Mouse (Mus musculus): ENCODE measurements around the gene Usp31. TPM values are rescaled to one million over a fixed set of nuclear protein-coding genes. Genes with fewer than 3 reads are reported as not detected.

Usp31 gene
- 0.05 and 0.07 TPM in 2 replicates for polyA plus RNA-seq (2012)

- Histone ChIP-seq H3K36me3 (ENCODE audit: control insufficient read depth) (peaks cover 21% of the 10 kb centered on the region), H3K9me3 (ENCODE audit: control insufficient read depth, low read length) (no peaks in the 10 kb centered on the region), H3K4me3 (replicated peaks) (peak within 1 kb of the TSS; percentile 86), H3K4me1 (ENCODE audit: control insufficient read depth) (peaks cover 51% of the 10 kb centered on the region), H3K27me3 (ENCODE audit: control insufficient read depth) (peaks cover 36% of the 10 kb centered on the region)
- TF ChIP-seq TAL1 (IDR thresholded peaks at IDR 0.05; ENCODE audit: low read length) (no peak), GATA1 (IDR thresholded peaks at IDR 0.05; ENCODE audit: low read length) (no peak)
Measured at GRCm38 (mm10) chr7:121707073-121707667, at the start of gene Usp31. Gene Usp31 (minus strand): TSS chr7:121707253.

DNA sequence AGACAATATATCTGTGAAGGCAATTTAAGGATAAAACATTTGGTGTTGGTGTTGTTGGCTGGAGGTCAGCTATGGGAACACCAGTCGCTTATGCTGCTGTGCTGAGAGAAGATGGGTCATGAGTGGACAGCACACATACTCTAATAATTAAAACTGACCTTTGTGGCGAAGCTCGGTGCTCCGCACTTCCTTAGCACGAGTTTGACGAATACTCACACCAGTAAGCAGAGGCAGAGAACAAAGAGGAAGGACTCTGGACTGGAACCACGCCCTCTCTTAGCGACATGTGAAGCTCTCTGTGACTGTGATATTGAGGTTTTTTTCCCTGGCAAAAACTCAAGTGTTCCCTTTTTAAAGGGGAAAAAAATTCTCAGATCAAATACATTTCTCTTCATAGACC lies 47.7 kb upstream of the Usp31 start:
- Histone ChIP-seq H3K27me3 (ENCODE audit: control insufficient read depth) (no peaks in the 10 kb centered on the region), H3K36me3 (ENCODE audit: control insufficient read depth) (no peaks in the 10 kb centered on the region), H3K9me3 (ENCODE audit: control insufficient read depth, low read length) (no peaks in the 10 kb centered on the region), H3K4me1 (ENCODE audit: control insufficient read depth) (no peaks in the 10 kb centered on the region), H3K4me3 (replicated peaks) (no peak overlapping the region)
- TF ChIP-seq GATA1 (IDR thresholded peaks at IDR 0.05; ENCODE audit: low read length) = no peak
- no peak for TF ChIP-seq TAL1 (IDR thresholded peaks at IDR 0.05; ENCODE audit: low read length)

GRCm38 (mm10) chr7:121750244-121750643 lies 43.2 kb upstream of the Usp31 start:
- H3K9me3 ChIP-seq (ENCODE audit: control insufficient read depth, low read length) = no peaks in the 10 kb centered on the region
- TF ChIP-seq TAL1 (IDR thresholded peaks at IDR 0.05; ENCODE audit: low read length) (no peak), GATA1 (IDR thresholded peaks at IDR 0.05; ENCODE audit: low read length) (no peak)
- H3K4me3 ChIP-seq (replicated peaks) = no peak overlapping the region
- no peaks in the 10 kb centered on the region for H3K4me1 ChIP-seq (ENCODE audit: control insufficient read depth)
- H3K27me3 ChIP-seq (ENCODE audit: control insufficient read depth) = no peaks in the 10 kb centered on the region
- H3K36me3 ChIP-seq (ENCODE audit: control insufficient read depth) = no peaks in the 10 kb centered on the region

GRCm38 (mm10) chr7:121737511-121738415 lies 30.7 kb upstream of the Usp31 start:
- Histone ChIP-seq H3K27me3 (ENCODE audit: control insufficient read depth) (peaks cover 39% of the 10 kb centered on the region), H3K4me3 (replicated peaks) (no peak overlapping the region), H3K9me3 (ENCODE audit: control insufficient read depth, low read length) (no peaks in the 10 kb centered on the region), H3K36me3 (ENCODE audit: control insufficient read depth) (no peaks in the 10 kb centered on the region), H3K4me1 (ENCODE audit: control insufficient read depth) (no peaks in the 10 kb centered on the region; the same call in 1 of the 2 replicates)
- TF ChIP-seq GATA1 (IDR thresholded peaks at IDR 0.05; ENCODE audit: low read length) (no peak), TAL1 (IDR thresholded peaks at IDR 0.05; ENCODE audit: low read length) (no peak)

DNA sequence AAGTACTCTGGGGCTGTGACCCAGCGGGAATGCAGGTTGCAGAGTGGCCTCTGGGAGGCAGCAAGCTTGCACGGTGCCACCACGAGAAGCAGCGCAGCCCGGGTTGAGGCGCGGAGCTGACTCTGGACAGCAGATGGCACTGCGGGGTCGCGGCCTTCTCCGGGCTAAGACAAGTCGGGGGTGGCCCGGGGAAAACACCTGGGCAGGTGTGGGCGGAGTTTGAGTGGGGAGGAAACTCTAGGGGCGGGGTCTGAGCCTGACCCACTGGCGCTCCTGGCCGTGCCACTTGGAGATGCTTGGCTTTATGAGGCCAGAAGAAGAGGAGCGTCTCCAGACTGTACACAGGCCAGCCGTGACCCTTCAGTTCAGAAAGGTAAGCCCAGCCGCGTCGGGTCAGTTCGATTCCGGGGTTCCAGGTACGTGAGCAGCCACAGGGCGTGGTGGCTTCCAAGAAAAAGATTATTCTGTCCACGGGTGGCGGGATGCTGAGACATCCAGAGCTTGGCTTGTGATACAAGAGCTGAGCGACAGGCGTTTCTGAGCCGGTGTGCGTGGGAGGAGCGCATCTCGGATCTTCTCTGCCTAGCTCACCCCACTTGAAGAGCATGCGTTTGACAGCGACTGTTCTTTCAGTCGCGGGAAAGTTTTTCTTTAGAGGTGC lies 27.2 kb upstream of the Usp31 start, which contains the start of gene Scnn1g:
TSS of gene Scnn1g (plus strand) at position 309 of the 661 bp plus-strand sequence.
- H3K36me3 ChIP-seq (ENCODE audit: control insufficient read depth) = no peaks in the 10 kb centered on the region
- no peaks in the 10 kb centered on the region; the same call in 1 of the 2 replicates for H3K4me1 ChIP-seq (ENCODE audit: control insufficient read depth)
- no peak within 1 kb of the TSS for H3K4me3 ChIP-seq (replicated peaks)
- H3K27me3 ChIP-seq (ENCODE audit: control insufficient read depth) = peaks cover 39% of the 10 kb centered on the region
- no peaks in the 10 kb centered on the region for H3K9me3 ChIP-seq (ENCODE audit: control insufficient read depth, low read length)
- TF ChIP-seq TAL1 (IDR thresholded peaks at IDR 0.05; ENCODE audit: low read length) (no peak), GATA1 (IDR thresholded peaks at IDR 0.05; ENCODE audit: low read length) (no peak)

DNA sequence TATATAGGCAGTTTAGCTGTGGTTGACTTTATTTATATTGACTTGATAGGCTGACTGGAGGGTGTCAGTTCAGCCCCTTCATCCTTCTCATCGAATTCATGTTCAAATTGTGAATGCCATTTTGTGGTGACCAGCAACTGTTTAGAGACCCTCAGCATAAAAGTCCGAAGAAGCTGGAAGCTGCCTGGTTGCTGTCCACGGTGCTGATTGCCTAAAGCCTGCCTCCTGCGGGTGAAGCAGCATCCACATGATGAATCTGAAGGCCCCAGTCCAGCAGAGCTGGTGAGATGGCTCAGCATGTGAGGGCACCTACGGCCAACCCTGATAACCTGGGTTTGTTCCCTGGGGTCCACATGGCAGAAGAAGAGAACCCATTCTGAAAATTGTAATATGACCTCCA lies 23.2 kb upstream of the Usp31 start:
- H3K27me3 ChIP-seq (ENCODE audit: control insufficient read depth) = peaks cover 24% of the 10 kb centered on the region
- no peaks in the 10 kb centered on the region; the same call in 1 of the 2 replicates for H3K4me1 ChIP-seq (ENCODE audit: control insufficient read depth)
- no peak overlapping the region for H3K4me3 ChIP-seq (replicated peaks)
- no peaks in the 10 kb centered on the region for H3K36me3 ChIP-seq (ENCODE audit: control insufficient read depth)
- TF ChIP-seq GATA1 (IDR thresholded peaks at IDR 0.05; ENCODE audit: low read length) = no peak
- no peak for TF ChIP-seq TAL1 (IDR thresholded peaks at IDR 0.05; ENCODE audit: low read length)
- no peaks in the 10 kb centered on the region for H3K9me3 ChIP-seq (ENCODE audit: control insufficient read depth, low read length)

DNA sequence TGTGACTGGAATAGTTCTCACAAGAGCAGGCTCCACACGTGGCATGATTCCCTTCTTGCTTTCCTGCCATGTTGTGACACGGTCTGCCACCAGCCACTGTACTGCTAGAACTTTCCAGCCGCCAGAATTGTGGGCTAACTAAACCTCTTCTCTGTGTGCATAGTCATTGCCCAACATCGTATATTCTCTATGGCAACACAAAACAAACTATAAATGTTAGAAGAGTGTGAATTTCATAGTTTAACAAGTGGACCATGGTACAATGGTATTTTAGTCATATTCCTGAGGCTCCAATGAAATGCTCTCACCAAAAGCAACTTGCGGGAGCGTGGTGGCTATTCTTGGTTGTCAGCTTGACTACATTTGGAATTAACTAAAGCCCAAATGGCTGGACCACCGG lies 10.0 kb upstream of the Usp31 start:
- Histone ChIP-seq H3K27me3 (ENCODE audit: control insufficient read depth) (peaks cover 7% of the 10 kb centered on the region), H3K4me3 (replicated peaks) (no peak overlapping the region), H3K4me1 (ENCODE audit: control insufficient read depth) (no peaks in the 10 kb centered on the region), H3K9me3 (ENCODE audit: control insufficient read depth, low read length) (no peaks in the 10 kb centered on the region), H3K36me3 (ENCODE audit: control insufficient read depth) (no peaks in the 10 kb centered on the region)
- no peak for TF ChIP-seq GATA1 (IDR thresholded peaks at IDR 0.05; ENCODE audit: low read length)
- no peak for TF ChIP-seq TAL1 (IDR thresholded peaks at IDR 0.05; ENCODE audit: low read length)

GRCm38 (mm10) chr7:121711171-121711570 lies 4.1 kb upstream of the Usp31 start:
- Histone ChIP-seq H3K4me3 (replicated peaks) (no peak overlapping the region), H3K27me3 (ENCODE audit: control insufficient read depth) (peaks cover 42% of the 10 kb centered on the region), H3K4me1 (ENCODE audit: control insufficient read depth) (peaks cover 17% of the 10 kb centered on the region), H3K9me3 (ENCODE audit: control insufficient read depth, low read length) (no peaks in the 10 kb centered on the region), H3K36me3 (ENCODE audit: control insufficient read depth) (no peaks in the 10 kb centered on the region)
- TF ChIP-seq TAL1 (IDR thresholded peaks at IDR 0.05; ENCODE audit: low read length) = no peak
- no peak for TF ChIP-seq GATA1 (IDR thresholded peaks at IDR 0.05; ENCODE audit: low read length)
